Mouse (Mus musculus) layer of hippocampus, adult 2 months (tissue): ENCODE measurements at regions not wholly inside any gene's neighbourhood (a gene's known extent, or its start where the extent isn't known, plus 50 kb on each side); places are given as distances from the start of the nearest gene placed in this dataset.

Source experiments
- DNase-seq, 2 experiments: peaks; one replicate each; pipeline ENCODE4 v3.0.0; 2022; ENCODE audit warnings: low spot score in 2 of 2
- H3K27ac ChIP-seq: fragments of 200-600 bp; 2 replicates; pipeline ENCODE4 v1.8.1; 2022
- H3K4me3 ChIP-seq: fragments of 200-600 bp; 2 replicates; pipeline ENCODE4 v1.8.1; 2022; ENCODE audit warnings: mild to moderate bottlenecking
- CTCF ChIP-seq: fragments of 200-600 bp; conservative IDR thresholded peaks from 2 replicates; pipeline ENCODE4 v1.8.1; 2022; ENCODE audit warnings: antibody characterized with exemption, mild to moderate bottlenecking, moderate library complexity

DNA sequence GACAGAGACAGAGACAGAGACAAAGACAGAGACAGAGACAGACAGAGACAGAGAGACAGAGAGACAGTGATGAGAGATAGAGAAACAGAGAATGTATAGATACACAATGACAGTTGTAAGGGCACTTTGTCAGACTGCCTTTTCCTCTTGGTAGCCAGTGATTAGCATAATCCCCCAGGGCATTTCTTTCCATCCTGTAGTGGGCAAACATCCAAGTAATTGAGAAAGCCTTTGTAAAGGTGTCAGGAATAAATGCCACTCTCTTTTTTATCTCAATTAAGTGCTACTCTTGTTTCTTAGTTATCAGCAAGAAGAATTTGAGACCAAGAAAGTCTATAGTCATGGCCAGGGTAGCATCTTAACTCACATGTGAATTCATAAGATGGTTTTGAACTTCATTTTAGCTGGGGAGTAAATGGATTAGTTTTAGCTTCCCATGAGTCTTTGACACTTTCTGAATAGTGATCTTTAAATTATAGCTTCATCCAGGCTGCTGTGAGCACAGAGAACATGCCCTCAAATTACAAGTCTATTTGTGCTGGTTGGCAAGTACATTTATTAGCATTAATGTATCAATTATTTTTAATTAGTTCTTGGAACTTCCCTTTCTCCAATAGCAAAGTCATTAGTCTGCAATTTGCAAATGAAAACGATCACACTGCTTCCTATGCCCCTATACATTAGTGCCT lies 1215.9 kb downstream of the Gm9008 start:
- no peak for DNase-seq
- no peak for TF ChIP-seq CTCF
- Histone ChIP-seq H3K27ac (no peak overlapping the region), H3K4me3 (no peak overlapping the region)

DNA sequence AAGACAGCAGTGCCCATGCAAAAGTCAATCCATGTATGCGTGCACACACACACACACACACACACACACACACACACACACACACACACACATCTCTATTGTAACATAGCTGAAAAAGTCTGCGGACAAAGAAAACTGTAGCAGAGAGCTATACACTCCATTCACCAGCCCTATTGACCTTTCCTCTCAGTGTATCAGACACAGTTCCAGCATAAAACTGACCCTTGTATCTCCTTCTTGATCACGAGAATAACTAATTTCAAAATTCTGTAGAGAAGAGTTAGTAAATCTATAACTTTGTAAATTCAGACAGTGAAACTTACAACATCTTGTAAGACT lies 1243.5 kb downstream of the Gm9008 start:
- no peak overlapping the region for H3K27ac ChIP-seq
- no peak for TF ChIP-seq CTCF
- no peak overlapping the region for H3K4me3 ChIP-seq
- DNase-seq = no peak

DNA sequence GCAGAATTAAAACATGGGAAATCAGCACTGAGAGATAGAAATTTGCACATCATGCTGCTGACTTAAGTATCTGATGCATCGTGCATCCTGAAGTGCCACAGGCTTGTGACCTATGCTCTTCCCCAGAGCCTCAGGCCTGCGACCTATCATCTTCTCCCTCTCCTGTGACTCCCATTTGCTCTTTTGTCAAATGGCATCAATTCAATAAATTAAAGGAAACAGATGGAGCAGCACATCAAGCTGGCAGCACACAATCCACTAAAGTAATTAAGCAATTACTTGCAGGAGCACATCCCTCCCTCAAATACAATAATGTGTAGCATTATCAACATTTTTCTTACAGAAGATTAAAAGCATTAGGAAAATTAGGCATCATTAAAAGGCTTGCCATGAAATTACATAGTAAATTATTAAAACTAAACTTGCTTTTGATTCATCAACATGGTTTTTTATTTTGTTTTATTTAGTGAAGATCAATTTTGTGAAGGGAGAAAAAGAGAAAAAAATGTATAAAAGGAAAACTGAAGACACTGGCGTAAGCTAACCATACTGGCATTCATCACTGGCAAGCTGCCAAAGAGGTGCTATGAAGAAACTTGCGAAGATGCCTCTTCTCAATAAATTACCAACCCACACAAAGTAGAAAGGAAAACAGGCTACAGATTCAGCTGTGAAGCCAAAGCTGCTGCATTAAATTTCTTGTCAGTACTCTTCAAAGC lies 1244.1 kb downstream of the Gm9008 start:
- no peak overlapping the region for H3K27ac ChIP-seq

DNA sequence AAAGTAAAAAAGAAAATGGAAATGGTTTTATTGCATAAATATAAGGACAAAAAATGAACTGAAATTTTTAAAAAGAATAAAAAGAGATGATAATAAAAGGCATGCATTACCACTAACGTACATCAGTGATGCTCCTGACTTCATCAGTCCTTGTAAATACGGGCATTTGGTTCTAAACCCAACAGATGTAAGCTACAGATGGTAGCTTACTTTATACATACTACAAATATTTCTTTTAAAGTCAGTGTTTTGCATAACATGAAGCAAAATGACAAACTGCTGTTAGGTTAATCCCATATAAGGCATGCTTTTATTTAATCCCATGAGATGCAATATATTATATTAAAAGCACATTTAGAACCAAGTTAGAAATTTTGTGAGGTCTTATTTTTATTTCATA lies 1282.1 kb downstream of the Gm9008 start:
- Histone ChIP-seq H3K27ac (no peak overlapping the region), H3K4me3 (no peak overlapping the region)
- no peak for DNase-seq
- no peak for TF ChIP-seq CTCF

More for the DNA sequence above, 1244.1 kb downstream of the Gm9008 start:
- no peak overlapping the region for H3K4me3 ChIP-seq
- peak in 1 of 2 experiments; percentile 45 for DNase-seq
- no peak for TF ChIP-seq CTCF

DNA sequence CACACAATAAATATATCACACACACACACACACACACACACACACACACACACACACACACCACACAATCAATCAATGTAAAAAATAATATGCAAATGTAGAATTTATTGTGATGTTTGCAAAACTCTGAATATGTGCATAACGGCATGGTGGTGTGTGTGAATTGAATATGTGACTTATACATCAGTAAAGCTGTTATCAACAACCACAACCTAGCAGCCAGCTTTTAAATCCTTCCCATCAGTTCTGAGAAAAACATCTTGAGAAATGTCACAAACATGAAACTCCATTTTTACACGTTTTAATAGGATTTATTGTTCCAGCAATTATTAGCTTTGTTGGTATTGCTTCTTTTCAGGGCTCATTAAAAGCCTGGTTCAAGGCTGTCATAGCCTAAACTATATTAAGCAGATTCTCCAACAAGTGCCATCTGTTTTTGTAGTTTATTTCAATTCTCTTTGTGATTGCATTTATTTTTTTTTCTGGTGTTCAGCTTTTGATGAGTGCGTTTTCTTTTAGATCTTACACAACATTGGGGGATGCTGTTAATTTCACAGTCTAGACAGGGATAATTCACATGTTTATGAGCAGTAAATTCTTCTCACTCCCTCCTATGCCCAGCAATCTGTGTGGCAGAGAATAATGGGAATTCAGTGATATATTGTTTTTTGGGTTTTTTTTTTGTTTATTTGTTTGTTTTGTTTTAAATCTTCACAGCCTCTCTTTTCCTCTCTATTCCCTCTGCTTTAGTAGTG lies 1284.7 kb downstream of the Gm9008 start:
- TF ChIP-seq CTCF = no peak
- Histone ChIP-seq H3K4me3 (no peak overlapping the region), H3K27ac (no peak overlapping the region)
- peak in 1 of 2 experiments; percentile 4 for DNase-seq
